11 mouse cellular contexts compared by ENCODE assay signal in genomic region chr11:59814311-59814710, GRCm38 (mm10).
"Had no signal": no experiment of that assay in that cellular context is flagged by ENCODE, and none has a peak within 500 bp of the region (broad histone marks: within the 10 kb centered on the region; RNA-seq: fewer than 3 reads in every experiment).

No protein-coding gene starts in this region.

- H3K9ac ChIP-seq: limb, embryonic 13.5 days; liver, embryonic 14.5 days; lung, embryonic 15.5 days; midbrain, embryonic 13.5 days had no signal

- H3K9me3 ChIP-seq: limb, embryonic 13.5 days; lung, embryonic 15.5 days; midbrain, embryonic 13.5 days had no signal

- ATAC-seq: midbrain, embryonic 13.5 days had no signal

- H3K27me3 ChIP-seq: limb, embryonic 13.5 days; lung, embryonic 15.5 days; midbrain, embryonic 13.5 days had no signal

- DNase-seq: kidney, postnatal 10 days; kidney, postnatal 4 days; left cerebral cortex, postnatal 4 days; lung, postnatal 36 days; right cerebral cortex, postnatal 14 days; thymus, postnatal 4 days had no signal

- H3K27ac ChIP-seq: layer of hippocampus, adult 2 months; limb, embryonic 13.5 days; liver, embryonic 14.5 days; lung, embryonic 15.5 days; midbrain, embryonic 13.5 days had no signal

- H3K4me2 ChIP-seq: limb, embryonic 13.5 days; lung, embryonic 15.5 days; midbrain, embryonic 13.5 days had no signal

- H3K4me3 ChIP-seq: layer of hippocampus, adult 2 months; limb, embryonic 13.5 days; lung, embryonic 15.5 days; midbrain, embryonic 13.5 days had no signal
